Mouse (Mus musculus): ENCODE measurements around the gene Ahnak2. TPM values are rescaled to one million over a fixed set of nuclear protein-coding genes. Genes with fewer than 3 reads are reported as not detected.

Ahnak2 gene
- total and polyA plus RNA-seq, 2 experiments = 0.13 to 0.18 TPM

- DNase-seq (ENCODE audit: extremely low read depth, low read depth, low spot score) = no peak
- no peaks in the 10 kb centered on the region for H3K36me3 ChIP-seq (ENCODE audit: control insufficient read depth, insufficient read depth, low read length)
- H3K79me2 ChIP-seq (ENCODE audit: control insufficient read depth, insufficient read depth, low read length) = peaks cover 4% of the 10 kb centered on the region; the same call in 1 of the 2 replicates
- TF ChIP-seq POLR2A (IDR thresholded peaks at IDR 0.05; ENCODE audit: extremely low read depth, insufficient read depth, low read length) (no peak), CTCF (IDR thresholded peaks at IDR 0.05; ENCODE audit: low read depth, low read length) (no peak)
- H3K27ac ChIP-seq (replicated peaks; ENCODE audit: insufficient read depth, low read depth, low read length) = no peak overlapping the region
- peaks cover 10% of the 10 kb centered on the region for H3K4me1 ChIP-seq (ENCODE audit: control insufficient read depth, insufficient read depth, low read length)
- WGBS = 97% methylated on average over 5 of the region's 5 CpGs
- no peak overlapping the region for H3K9ac ChIP-seq (ENCODE audit: low read depth, low read length)
- H3K27me3 ChIP-seq (ENCODE audit: control insufficient read depth, insufficient read depth, low read length) = no peaks in the 10 kb centered on the region
- H3K4me3 ChIP-seq (ENCODE audit: insufficient read depth, low read depth, low read length) = no peak overlapping the region
Observed at GRCm38 (mm10) chr12:112832411-112832810, 30.0 kb upstream of the Ahnak2 start.

DNA sequence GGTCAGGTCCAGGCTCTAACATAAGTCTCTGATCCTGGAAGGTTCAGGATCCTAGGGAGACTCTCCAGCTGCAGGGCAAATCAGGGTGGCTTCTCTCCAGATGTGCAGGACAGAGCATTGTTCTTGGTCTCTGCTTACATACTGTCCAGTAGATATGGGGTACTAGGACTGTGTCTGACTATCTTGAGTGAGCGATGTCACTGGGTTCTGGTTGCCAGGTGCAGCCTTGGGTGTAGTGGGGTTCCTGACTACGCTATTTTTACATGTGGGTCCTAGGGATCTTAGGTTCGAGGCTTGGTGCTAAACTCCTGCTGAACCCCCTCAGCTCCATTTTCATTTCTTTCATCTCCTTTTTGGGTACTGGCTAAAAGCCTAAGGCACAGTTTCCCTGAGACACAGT, 28.1 kb upstream of the Ahnak2 start:
- Histone ChIP-seq H3K36me3 (ENCODE audit: control insufficient read depth, insufficient read depth, low read length) (no peaks in the 10 kb centered on the region), H3K4me3 (ENCODE audit: insufficient read depth, low read depth, low read length) (no peak overlapping the region), H3K79me2 (ENCODE audit: control insufficient read depth, insufficient read depth, low read length) (peaks cover 12% of the 10 kb centered on the region; the same call in 1 of the 2 replicates), H3K4me1 (ENCODE audit: control insufficient read depth, insufficient read depth, low read length) (peaks cover 10% of the 10 kb centered on the region), H3K27me3 (ENCODE audit: control insufficient read depth, insufficient read depth, low read length) (no peaks in the 10 kb centered on the region), H3K27ac (replicated peaks; ENCODE audit: insufficient read depth, low read depth, low read length) (no peak overlapping the region), H3K9ac (ENCODE audit: low read depth, low read length) (no peak overlapping the region; the same call in 1 of the 2 replicates)
- TF ChIP-seq POLR2A (IDR thresholded peaks at IDR 0.05; ENCODE audit: extremely low read depth, insufficient read depth, low read length) (no peak), CTCF (IDR thresholded peaks at IDR 0.05; ENCODE audit: low read depth, low read length) (no peak)
- no peak for DNase-seq (ENCODE audit: extremely low read depth, low read depth, low spot score)
- 97% methylated on average over 3 of the region's 3 CpGs for WGBS

DNA sequence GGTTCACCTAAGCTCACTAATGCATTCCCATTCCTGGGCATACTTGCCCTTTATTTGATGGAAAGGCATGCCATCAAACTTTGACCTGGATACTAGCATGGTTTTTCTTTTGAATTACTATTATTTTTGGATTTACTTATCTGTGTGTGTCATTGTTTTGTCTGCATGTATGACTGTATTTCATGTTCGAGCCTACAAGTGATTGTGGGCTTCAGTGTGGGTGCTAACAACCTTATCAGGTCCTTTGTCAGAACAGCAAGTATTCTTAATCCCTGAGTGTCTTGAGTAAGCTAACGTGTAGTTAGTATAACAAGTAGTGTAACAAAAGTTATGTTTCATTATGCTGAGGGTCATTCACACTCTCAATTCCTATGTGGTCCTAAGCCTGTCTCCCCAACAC, 27.7 kb upstream of the Ahnak2 start:
- no peak for DNase-seq (ENCODE audit: extremely low read depth, low read depth, low spot score)
- 24% methylated on average over 2 of the region's 2 CpGs for WGBS

DNA sequence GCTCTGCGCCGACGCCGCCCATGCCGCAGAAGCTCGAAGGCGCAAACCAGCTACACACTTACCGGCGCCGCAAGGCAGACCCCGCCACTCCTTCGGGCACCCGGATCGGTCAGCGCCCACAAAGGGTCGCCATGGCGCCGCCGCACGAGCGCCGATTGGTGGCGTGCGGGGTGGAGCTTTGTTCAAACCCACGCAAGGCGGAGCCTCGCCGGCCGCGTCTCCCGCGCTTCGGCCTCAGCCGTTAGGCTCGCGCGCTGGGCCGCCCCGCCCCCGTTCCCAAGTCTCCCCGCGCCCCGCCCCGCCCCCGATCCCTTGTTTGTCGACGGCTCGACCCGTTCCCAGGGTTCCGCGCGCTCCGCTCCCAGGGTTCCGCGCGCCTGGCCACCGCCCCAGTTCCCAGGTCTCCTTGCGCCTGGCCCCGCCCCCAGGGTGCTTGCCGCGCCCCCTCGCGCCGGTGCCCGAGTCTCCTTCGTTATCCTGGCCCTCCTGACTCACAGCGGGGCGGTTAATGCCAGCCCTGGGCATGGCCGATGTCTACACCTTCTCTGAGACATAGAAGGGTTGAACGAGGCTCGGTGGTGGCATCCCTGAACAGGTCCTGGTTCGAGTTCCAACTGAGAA, 26.9 kb upstream of the Ahnak2 start, which contains the start of gene Cdca4:
Gene Cdca4 (minus strand): TSS at position 180 of the 621 bp plus-strand sequence.
- no peaks in the 10 kb centered on the region for H3K27me3 ChIP-seq (ENCODE audit: control insufficient read depth, insufficient read depth, low read length)
- H3K36me3 ChIP-seq (ENCODE audit: control insufficient read depth, insufficient read depth, low read length) = no peaks in the 10 kb centered on the region
- H3K4me3 ChIP-seq (ENCODE audit: insufficient read depth, low read depth, low read length) = peak within 1 kb of the TSS; percentile 98
- peaks cover 12% of the 10 kb centered on the region; the same call in 1 of the 2 replicates for H3K79me2 ChIP-seq (ENCODE audit: control insufficient read depth, insufficient read depth, low read length)
- peak within 1 kb of the TSS; percentile 96 for H3K9ac ChIP-seq (ENCODE audit: low read depth, low read length)
- H3K27ac ChIP-seq (replicated peaks; ENCODE audit: insufficient read depth, low read depth, low read length) = peak within 1 kb of the TSS; percentile 86
- H3K4me1 ChIP-seq (ENCODE audit: control insufficient read depth, insufficient read depth, low read length) = peaks cover 10% of the 10 kb centered on the region
- DNase-seq (ENCODE audit: extremely low read depth, low read depth, low spot score) = peak; percentile 74
- TF ChIP-seq CTCF (IDR thresholded peaks at IDR 0.05; ENCODE audit: low read depth, low read length) = no peak
- TF ChIP-seq POLR2A (IDR thresholded peaks at IDR 0.05; ENCODE audit: extremely low read depth, insufficient read depth, low read length) = peak; percentile 61; the same call in 1 of the 2 replicates
- WGBS = 2% methylated on average over 65 of the region's 72 CpGs

More for the DNA sequence above, 27.7 kb upstream of the Ahnak2 start:
- H3K79me2 ChIP-seq (ENCODE audit: control insufficient read depth, insufficient read depth, low read length) = peaks cover 12% of the 10 kb centered on the region; the same call in 1 of the 2 replicates
- no peaks in the 10 kb centered on the region for H3K27me3 ChIP-seq (ENCODE audit: control insufficient read depth, insufficient read depth, low read length)
- no peaks in the 10 kb centered on the region for H3K36me3 ChIP-seq (ENCODE audit: control insufficient read depth, insufficient read depth, low read length)
- H3K9ac ChIP-seq (ENCODE audit: low read depth, low read length) = peak overlapping the region; percentile 52
- H3K27ac ChIP-seq (replicated peaks; ENCODE audit: insufficient read depth, low read depth, low read length) = no peak overlapping the region
- TF ChIP-seq POLR2A (IDR thresholded peaks at IDR 0.05; ENCODE audit: extremely low read depth, insufficient read depth, low read length) = no peak
- peaks cover 10% of the 10 kb centered on the region for H3K4me1 ChIP-seq (ENCODE audit: control insufficient read depth, insufficient read depth, low read length)
- H3K4me3 ChIP-seq (ENCODE audit: insufficient read depth, low read depth, low read length) = peak overlapping the region; percentile 54

DNA sequence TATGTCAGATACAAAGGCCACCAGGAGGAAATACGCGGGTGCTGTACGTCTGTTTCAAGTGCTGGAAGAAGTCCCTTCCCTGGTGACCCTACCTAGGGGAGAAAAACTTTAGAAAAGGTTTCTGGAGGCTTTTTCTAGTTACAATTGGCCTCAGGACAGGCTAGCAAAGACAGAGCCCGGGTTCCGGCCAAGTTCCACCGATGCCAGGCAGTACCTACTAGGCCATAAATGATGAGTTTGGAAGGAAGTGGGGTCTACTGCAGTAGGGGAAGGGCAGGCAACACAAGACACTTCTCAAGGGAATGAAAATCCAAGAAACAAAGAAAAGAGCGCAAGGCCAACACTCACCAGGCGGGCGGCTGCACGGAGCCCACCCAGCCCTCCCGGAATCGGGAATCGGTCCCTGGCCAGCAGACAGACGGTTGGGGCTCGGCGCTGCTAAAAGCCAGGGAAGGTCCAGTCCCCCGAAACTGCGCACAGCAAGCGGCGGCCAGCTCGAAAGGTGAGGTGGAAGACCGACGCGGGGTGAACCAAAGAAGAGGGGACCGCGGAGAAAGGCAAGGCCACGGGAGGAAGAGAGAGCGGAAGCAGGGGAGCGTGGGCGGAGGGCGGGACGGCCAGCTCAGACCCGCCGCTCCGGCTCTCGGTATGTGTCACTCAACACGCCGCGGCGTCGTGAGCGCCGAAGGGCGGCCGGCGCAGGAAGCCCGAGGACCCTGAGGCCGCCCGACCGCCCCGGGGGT, 26.2 kb upstream of the Ahnak2 start:
- DNase-seq (ENCODE audit: extremely low read depth, low read depth, low spot score) = peak; percentile 33
- Histone ChIP-seq H3K79me2 (ENCODE audit: control insufficient read depth, insufficient read depth, low read length) (peaks cover 13% of the 10 kb centered on the region; the same call in 1 of the 2 replicates), H3K27ac (replicated peaks; ENCODE audit: insufficient read depth, low read depth, low read length) (peak overlapping the region; percentile 86), H3K4me3 (ENCODE audit: insufficient read depth, low read depth, low read length) (peak overlapping the region; percentile 98), H3K36me3 (ENCODE audit: control insufficient read depth, insufficient read depth, low read length) (no peaks in the 10 kb centered on the region), H3K27me3 (ENCODE audit: control insufficient read depth, insufficient read depth, low read length) (no peaks in the 10 kb centered on the region), H3K9ac (ENCODE audit: low read depth, low read length) (peak overlapping the region; percentile 96), H3K4me1 (ENCODE audit: control insufficient read depth, insufficient read depth, low read length) (peaks cover 10% of the 10 kb centered on the region)
- TF ChIP-seq CTCF (IDR thresholded peaks at IDR 0.05; ENCODE audit: low read depth, low read length) (no peak), POLR2A (IDR thresholded peaks at IDR 0.05; ENCODE audit: extremely low read depth, insufficient read depth, low read length) (no peak)
- under 1% methylated on average over 51 of the region's 51 CpGs for WGBS

All from liver, adult 2 months (tissue).